Mouse (Mus musculus) CH12.LX (cell line): ENCODE measurements around the gene Fbxl17.

Experiments
- CHD2 ChIP-seq: IDR thresholded peaks from 2 replicates; pipeline ENCODE4 v1.6.1; 2011; ENCODE audit warnings: low read length, improper control_type of control experiment
- CTCF ChIP-seq, 2 experiments: IDR thresholded peaks in 1 of 2; conservative IDR thresholded peaks in 1 of 2; 2 replicates each; pipeline ENCODE4 v1.5.1; 2011 to 2012; ENCODE audit warnings: low read depth in 2 of 2, low read length in 2 of 2, improper control_type of control experiment in 1 of 2, inconsistent platforms in 1 of 2, mild to moderate bottlenecking in 1 of 2, moderate library complexity in 1 of 2
- EP300 ChIP-seq: IDR thresholded peaks from 2 replicates; pipeline ENCODE4 v1.6.1; 2011; ENCODE audit warnings: low read length, improper control_type of control experiment
- MEF2A ChIP-seq: IDR thresholded peaks from 2 replicates; pipeline ENCODE4 v1.6.1; 2014; ENCODE audit warnings: low read depth, mild to moderate bottlenecking, inconsistent platforms, low read length, improper control_type of control experiment, borderline replicate concordance
- MXI1 ChIP-seq: IDR thresholded peaks from 2 replicates; pipeline ENCODE4 v1.6.1; 2011; ENCODE audit warnings: mild to moderate bottlenecking, low read depth, low read length, improper control_type of control experiment
- TBP ChIP-seq: conservative IDR thresholded peaks from 2 replicates; pipeline ENCODE4 v1.6.1; 2011; ENCODE audit warnings: low read depth, low read length, improper control_type of control experiment

DNA sequence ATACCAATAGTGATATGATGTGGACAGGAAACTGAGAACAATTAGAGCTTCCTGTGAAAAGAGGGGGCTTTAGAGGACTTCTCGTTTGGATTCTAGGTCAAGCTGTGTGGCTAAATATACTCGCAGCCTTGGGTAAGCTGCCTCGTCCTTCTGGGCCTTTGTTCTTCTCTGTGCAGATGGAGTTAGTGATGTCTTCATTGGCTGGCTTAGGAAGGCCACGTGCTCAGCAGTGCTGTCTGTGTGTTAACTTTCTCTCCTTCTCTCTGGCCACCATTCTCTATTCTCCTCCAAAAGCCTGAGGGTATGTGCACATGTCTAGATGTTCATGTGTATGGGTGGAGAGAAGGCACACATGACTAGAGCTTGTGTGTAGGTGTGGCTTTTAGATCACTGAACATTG lies 470.7 kb downstream of the Fbxl17 start:
- TF ChIP-seq TBP (no peak), EP300 (no peak), MEF2A (no peak), CHD2 (no peak), CTCF (conservative IDR thresholded peaks at IDR 0.05 in 1 of 2, IDR thresholded peaks at IDR 0.05 in 1 of 2; ENCODE audit: low read depth in 2 of 2, low read length in 2 of 2) (no peak), MXI1 (no peak)
